26 mouse cellular contexts compared by ENCODE assay signal in the genomic region with DNA sequence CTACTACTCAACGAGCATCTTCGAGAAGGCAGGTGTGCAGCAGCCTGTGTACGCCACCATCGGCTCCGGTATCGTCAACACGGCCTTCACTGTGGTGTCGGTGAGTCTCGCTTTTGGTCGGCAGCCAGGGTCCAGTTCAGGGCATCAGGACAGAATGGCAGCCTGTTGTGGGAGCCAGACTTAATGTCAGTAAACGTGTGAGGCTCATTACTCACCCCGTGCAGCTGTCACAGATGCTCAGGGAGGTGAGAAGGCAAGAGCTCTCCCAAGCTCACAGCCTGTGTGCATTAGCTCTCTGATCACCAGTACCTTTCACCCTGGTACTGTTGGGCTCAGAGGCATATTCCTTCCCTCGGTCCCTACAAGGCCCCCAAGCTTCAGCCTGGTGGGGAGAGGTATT. TPM values are rescaled to one million over a fixed set of nuclear protein-coding genes. Genes with fewer than 3 reads are reported as not detected.
DNase-seq lines count a peak whose midpoint lies in the region; ATAC-seq and TF ChIP-seq lines count a peak whose summit lies in the region.
"Had no signal": no experiment of that assay in that cellular context is flagged by ENCODE, and none has a peak within 500 bp of the region (broad histone marks: within the 10 kb centered on the region; RNA-seq: fewer than 3 reads in every experiment).

No protein-coding gene starts in this region.

- peaks cover 100% of the 10 kb centered on the region for H3K36me3 ChIP-seq in liver, embryonic 13.5 days
- H3K36me3 ChIP-seq in stomach, embryonic 14.5 days (ENCODE audit: control insufficient read depth, insufficient read depth, low read length) = peaks cover 60% of the 10 kb centered on the region
- peaks cover 48% of the 10 kb centered on the region for H3K36me3 ChIP-seq in stomach, postnatal 0 days (ENCODE audit: control insufficient read depth, insufficient read depth, low read length)
- peaks cover 94% of the 10 kb centered on the region for H3K36me3 ChIP-seq in E14TG2a.4 (ENCODE audit: insufficient read depth, low read length)

- no peaks in the 10 kb centered on the region for H3K9me3 ChIP-seq in liver, embryonic 13.5 days (replicated peaks)
- H3K9me3 ChIP-seq in stomach, embryonic 14.5 days (ENCODE audit: control insufficient read depth, low read depth, low read length) = no peaks in the 10 kb centered on the region
- H3K9me3 ChIP-seq in stomach, postnatal 0 days (ENCODE audit: control insufficient read depth, low read length) = no peaks in the 10 kb centered on the region
- no peaks in the 10 kb centered on the region for H3K9me3 ChIP-seq in E14TG2a.4 (ENCODE audit: low read length)
- H3K9me3 ChIP-seq: embryonic facial prominence, embryonic 13.5 days; embryonic facial prominence, embryonic 15.5 days; forebrain, embryonic 10.5 days; forebrain, embryonic 12.5 days had no signal

- peaks cover 57% of the 10 kb centered on the region for H3K4me1 ChIP-seq in liver, embryonic 13.5 days (replicated peaks)
- H3K4me1 ChIP-seq in stomach, embryonic 14.5 days (ENCODE audit: control insufficient read depth, insufficient read depth, low read length) = no peaks in the 10 kb centered on the region
- no peaks in the 10 kb centered on the region for H3K4me1 ChIP-seq in stomach, postnatal 0 days (replicated peaks; ENCODE audit: control insufficient read depth, insufficient read depth)
- peaks cover 99% of the 10 kb centered on the region for H3K4me1 ChIP-seq in E14TG2a.4 (replicated peaks; ENCODE audit: low read depth, low read length)

- H3K9ac ChIP-seq in liver, embryonic 13.5 days = no peak overlapping the region
- 0 out of 2 replicates have a peak overlapping the region, but pooled peaks have one; percentile 3 for H3K9ac ChIP-seq in stomach, embryonic 14.5 days (replicated peaks; ENCODE audit: low read depth, low read length)
- H3K9ac ChIP-seq in stomach, postnatal 0 days (ENCODE audit: low read length) = no peak overlapping the region
- H3K9ac ChIP-seq: embryonic facial prominence, embryonic 13.5 days; embryonic facial prominence, embryonic 15.5 days; forebrain, embryonic 12.5 days had no signal

- no peak for TF ChIP-seq EP300 in stomach, postnatal 0 days (optimal IDR thresholded peaks at IDR 0.05)

- TF ChIP-seq CTCF in stomach, postnatal 0 days (IDR thresholded peaks at IDR 0.05; ENCODE audit: low read depth) = no peak
- TF ChIP-seq CTCF in E14TG2a.4 (conservative IDR thresholded peaks at IDR 0.05; ENCODE audit: low read length) = no peak

- H3K27me3 ChIP-seq in liver, embryonic 13.5 days = no peaks in the 10 kb centered on the region
- no peaks in the 10 kb centered on the region for H3K27me3 ChIP-seq in stomach, embryonic 14.5 days (ENCODE audit: control insufficient read depth, insufficient read depth, low read length)
- H3K27me3 ChIP-seq in stomach, postnatal 0 days (ENCODE audit: control insufficient read depth, insufficient read depth, low read length) = no peaks in the 10 kb centered on the region
- H3K27me3 ChIP-seq in E14TG2a.4 (ENCODE audit: insufficient read depth, low read length) = no peaks in the 10 kb centered on the region
- H3K27me3 ChIP-seq: CH12.LX; embryonic facial prominence, embryonic 13.5 days; embryonic facial prominence, embryonic 15.5 days; forebrain, embryonic 12.5 days had no signal

- H3K4me3 ChIP-seq in liver, embryonic 13.5 days (replicated peaks) = no peak overlapping the region
- no peak overlapping the region for H3K4me3 ChIP-seq in stomach, embryonic 14.5 days (ENCODE audit: low read depth, low read length)
- no peak overlapping the region for H3K4me3 ChIP-seq in stomach, postnatal 0 days (ENCODE audit: low read depth, low read length)
- 0 out of 2 replicates have a peak overlapping the region, but pooled peaks have one; percentile 0 for H3K4me3 ChIP-seq in E14TG2a.4 (replicated peaks; ENCODE audit: low read length)
- H3K4me3 ChIP-seq: embryonic facial prominence, embryonic 13.5 days; embryonic facial prominence, embryonic 15.5 days; erythroblast, embryonic 14.5 days; forebrain, embryonic 10.5 days; forebrain, embryonic 12.5 days had no signal

- no peak for DNase-seq in liver, embryonic 13.5 days
- no peak for DNase-seq in liver
- no peak for DNase-seq in stomach, postnatal 0 days (ENCODE audit: low spot score)
- DNase-seq in lung, postnatal 4 days = no peak
- DNase-seq in right cerebral cortex, postnatal 4 days = no peak
- DNase-seq: adrenal gland, adult 2 months; adrenal gland, postnatal 10 days; adrenal gland, postnatal 25 days; cerebellum, adult 11 months; cerebellum, adult 18-20 months; cerebellum, adult 8-10 months; cerebellum, adult 9-11 months; cerebellum, postnatal 14 days; cerebellum, postnatal 36 days; embryo, embryonic 11 days had no signal

- WGBS in liver, embryonic 13.5 days (ENCODE audit: insufficient replicate concordance) = 92% methylated on average over 13 of the region's 13 CpGs
- WGBS in stomach, embryonic 14.5 days = 91% methylated on average over 13 of the region's 13 CpGs
- 90% methylated on average over 13 of the region's 13 CpGs for WGBS in stomach, postnatal 0 days

- H3K4me2 ChIP-seq in liver, embryonic 13.5 days = no peak overlapping the region
- no peak overlapping the region for H3K4me2 ChIP-seq in stomach, embryonic 14.5 days (replicated peaks; ENCODE audit: low read depth, low read length)
- no peak overlapping the region for H3K4me2 ChIP-seq in stomach, postnatal 0 days (replicated peaks; ENCODE audit: low read depth)
- H3K4me2 ChIP-seq: embryonic facial prominence, embryonic 13.5 days; embryonic facial prominence, embryonic 15.5 days; forebrain, embryonic 12.5 days had no signal

- peak overlapping the region; percentile 4; the same call in 1 of the 2 replicates for H3K27ac ChIP-seq in liver, embryonic 13.5 days
- H3K27ac ChIP-seq in stomach, embryonic 14.5 days (ENCODE audit: low read length) = no peak overlapping the region
- no peak overlapping the region for H3K27ac ChIP-seq in stomach, postnatal 0 days (replicated peaks)
- H3K27ac ChIP-seq: embryonic facial prominence, embryonic 13.5 days; embryonic facial prominence, embryonic 15.5 days; forebrain, embryonic 10.5 days; forebrain, embryonic 12.5 days had no signal

- no peak for ATAC-seq in liver, embryonic 13.5 days (ENCODE audit: low read depth)
- ATAC-seq in stomach, embryonic 14.5 days (ENCODE audit: insufficient number of reproducible peaks, insufficient read depth, low FRiP score, low read depth) = no peak
- no peak for ATAC-seq in stomach, postnatal 0 days (ENCODE audit: low FRiP score, low TSS enrichment)
- ATAC-seq: CD4-positive, CD25-positive, alpha-beta regulatory T cell, adult 4 months; forebrain, embryonic 14.5 days; forebrain, embryonic 16.5 days had no signal

RNA-seq across cellular contexts. Expression of a gene that starts 25.3 kb away (rescaled TPM):
- polyA plus RNA-seq in liver, embryonic 13.5 days (2015; fragmentation: Nextera tagmentation; extraction: Ambion mirVana) = 272 and 303 TPM in 2 replicates
- polyA plus RNA-seq in stomach, embryonic 14.5 days (2014; fragmentation: Nextera tagmentation; extraction: Ambion mirVana) = 120 and 139 TPM in 2 replicates
- 36.9 and 39.8 TPM in 2 replicates for polyA plus RNA-seq in stomach, postnatal 0 days (2015; fragmentation: Nextera tagmentation; extraction: Ambion mirVana)

RNA-seq across cellular contexts. Expression of a gene that starts 40.1 kb away (rescaled TPM):
- 2.8 and 2.9 TPM in 2 replicates for polyA plus RNA-seq in liver, embryonic 13.5 days (2015; fragmentation: Nextera tagmentation; extraction: Ambion mirVana)
- 7.0 and 8.5 TPM in 2 replicates for polyA plus RNA-seq in stomach, embryonic 14.5 days (2014; fragmentation: Nextera tagmentation; extraction: Ambion mirVana)
- polyA plus RNA-seq in stomach, postnatal 0 days (2015; fragmentation: Nextera tagmentation; extraction: Ambion mirVana) = 3.7 and 4.1 TPM in 2 replicates

RNA-seq across cellular contexts. Expression of a gene that starts 56.0 kb away (rescaled TPM):
- 329 and 341 TPM in 2 replicates for polyA plus RNA-seq in liver, embryonic 13.5 days (2015; fragmentation: Nextera tagmentation; extraction: Ambion mirVana)
- polyA plus RNA-seq in stomach, embryonic 14.5 days (2014; fragmentation: Nextera tagmentation; extraction: Ambion mirVana) = 1.1 and 1.5 TPM in 2 replicates
- polyA plus RNA-seq in stomach, postnatal 0 days (2015; fragmentation: Nextera tagmentation; extraction: Ambion mirVana) = 0.40 and 0.42 TPM in 2 replicates
- polyA plus RNA-seq: CD4-positive, CD25-positive, alpha-beta regulatory T cell, adult 4 months had no signal

Comparison
In these comparisons a context has a peak if more than half of its experiments do, and no peak if none do; other contexts are left out.
1. RNA of a gene that starts 56.0 kb away (polyA plus RNA-seq): 329 to 341 TPM in liver, embryonic 13.5 days; 1.1 to 1.5 TPM in stomach, embryonic 14.5 days and 0.40 to 0.42 TPM in stomach, postnatal 0 days; every median in the first group is over 100 times any median in the second.